Mouse (Mus musculus): ENCODE measurements around the gene Mamstr. TPM values are rescaled to one million over a fixed set of nuclear protein-coding genes. Genes with fewer than 3 reads are reported as not detected.

Mamstr gene
- polyA plus RNA-seq, 1 experiment from 2014 or later, result 3.9 TPM

DNA sequence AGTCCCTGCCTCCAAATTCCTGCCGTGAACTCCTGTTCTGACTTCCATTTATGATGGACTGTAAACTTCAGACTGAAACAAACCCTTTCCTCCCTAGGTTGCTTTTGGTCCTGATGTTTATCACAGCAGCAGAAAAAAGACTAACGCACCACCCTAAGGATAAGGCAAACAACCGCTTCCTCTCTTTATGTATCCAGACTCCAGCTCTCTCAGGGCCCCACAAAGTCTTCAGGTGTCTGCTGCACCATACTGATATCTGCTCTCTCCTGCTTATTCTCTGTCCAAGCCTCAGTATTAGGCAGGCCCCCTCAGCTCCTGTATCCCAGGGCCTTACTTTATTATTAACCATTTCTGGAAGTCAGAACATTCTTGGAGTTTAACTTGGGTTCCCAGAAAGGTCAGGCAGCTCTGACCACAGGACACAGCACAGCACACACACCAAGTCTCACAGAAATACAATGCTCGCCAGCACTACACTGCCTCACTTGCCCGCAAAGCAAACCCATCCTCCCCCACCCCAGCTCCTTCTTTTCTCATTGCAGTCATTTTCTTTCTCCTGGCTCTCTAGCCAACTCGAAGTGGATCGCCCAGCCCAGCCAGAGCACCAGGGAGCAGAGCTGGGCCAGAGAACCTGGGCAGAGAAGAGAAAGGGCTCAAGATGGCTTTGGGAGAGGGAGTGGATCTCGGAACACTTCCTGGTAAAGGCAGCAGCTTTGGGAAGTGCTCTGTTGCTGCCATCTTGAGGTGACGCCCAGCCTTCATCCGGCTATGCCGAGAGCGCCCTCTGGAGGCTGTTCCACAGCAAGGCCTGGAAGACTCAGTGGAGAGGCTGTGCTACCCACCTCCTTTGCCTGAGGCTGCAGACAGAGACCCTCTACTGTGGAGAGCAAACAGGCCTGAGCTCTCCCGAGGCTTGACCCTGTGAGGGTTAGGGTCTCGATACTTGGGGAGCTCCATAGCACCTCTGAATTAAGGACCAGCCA, 42.7 kb downstream of the Mamstr start:
- Histone ChIP-seq H3K4me2 (ENCODE audit: low read length) (peak overlapping the region; percentile 38; the same call in 1 of the 2 replicates), H3K27me3 (ENCODE audit: insufficient read depth, low read length) (no peaks in the 10 kb centered on the region), H3K27ac (peak overlapping the region; percentile 77), H3K9ac (ENCODE audit: low read depth, low read length) (peak overlapping the region; percentile 42; the same call in 1 of the 2 replicates), H3K9me3 (replicated peaks; ENCODE audit: low read length) (no peaks in the 10 kb centered on the region), H3K36me3 (ENCODE audit: insufficient read depth, low read length) (no peaks in the 10 kb centered on the region), H3K4me3 (replicated peaks; ENCODE audit: low read depth, low read length) (no peak overlapping the region), H3K4me1 (replicated peaks; ENCODE audit: insufficient read depth, low read length) (peaks cover 18% of the 10 kb centered on the region)
- peak; percentile 97 for DNase-seq (ENCODE audit: low spot score)
- WGBS, result 24% methylated on average over 14 of the region's 14 CpGs
- peak; percentile 53 for ATAC-seq (replicated peaks; ENCODE audit: low FRiP score, low read depth)
- TF ChIP-seq CTCF (IDR thresholded peaks at IDR 0.05; ENCODE audit: low read depth), result peak; percentile 100

DNA sequence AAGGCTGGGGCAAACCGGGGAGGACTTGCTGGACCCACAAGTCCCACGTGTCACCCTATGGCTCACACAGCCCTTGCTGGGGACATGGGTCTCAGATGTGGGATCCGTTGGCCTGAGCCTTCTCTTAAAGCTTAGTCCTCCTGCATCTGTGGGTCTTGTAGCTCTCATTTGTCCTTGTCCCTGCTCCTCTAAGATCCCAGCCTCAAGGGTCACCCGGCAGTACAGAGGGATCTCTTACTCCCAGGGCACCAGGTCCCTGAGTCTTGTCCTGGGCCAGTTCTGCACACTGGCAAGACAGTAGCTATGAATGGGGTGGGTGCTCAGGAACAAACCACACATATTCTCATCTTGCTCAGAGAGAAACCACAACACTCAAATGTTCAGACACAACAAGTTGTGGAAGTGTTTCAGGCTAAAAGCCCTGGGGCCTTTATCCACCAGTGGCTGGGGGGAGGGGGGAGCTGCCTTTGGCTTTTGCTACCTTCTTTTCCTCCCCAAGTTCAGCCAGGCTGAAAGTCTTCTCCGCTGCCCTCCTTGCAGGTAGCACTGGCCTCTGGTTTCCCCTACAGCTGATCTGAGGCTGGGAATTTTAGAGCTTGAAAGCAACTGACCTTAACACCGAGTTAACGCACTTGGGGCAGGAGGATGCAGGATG, 43.7 kb downstream of the Mamstr start, which contains the start of gene Ntn5:
Gene Ntn5, plus strand, starts transcription at position 627 of the 655 bp plus-strand sequence.
- no peak for TF ChIP-seq CTCF (IDR thresholded peaks at IDR 0.05; ENCODE audit: low read depth)
- no peak for ATAC-seq (replicated peaks; ENCODE audit: low FRiP score, low read depth)

DNA sequence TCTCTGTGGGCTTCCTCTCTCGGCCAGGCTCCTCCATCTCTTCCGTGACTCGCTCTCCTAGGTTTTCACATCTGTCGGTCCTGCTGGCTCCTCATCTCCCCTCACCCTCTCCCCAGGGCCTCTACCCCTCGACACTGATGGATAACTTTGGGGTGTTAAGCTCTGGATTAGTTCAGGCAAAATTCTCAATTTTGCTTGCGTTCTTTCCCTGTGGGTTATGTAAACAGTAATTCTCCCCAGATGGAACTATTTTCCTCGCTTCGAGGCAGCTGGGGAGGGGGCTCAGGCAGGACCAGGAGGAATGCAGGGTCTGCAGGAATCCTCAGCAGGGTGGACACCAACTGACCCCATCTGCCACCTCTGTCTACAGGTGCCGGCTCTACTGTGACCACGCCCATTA, 46.0 kb downstream of the Mamstr start:
- no peak for ATAC-seq (replicated peaks; ENCODE audit: low FRiP score, low read depth)
- Histone ChIP-seq H3K4me3 (replicated peaks; ENCODE audit: low read depth, low read length) (no peak overlapping the region), H3K9ac (ENCODE audit: low read depth, low read length) (no peak overlapping the region), H3K27ac (no peak overlapping the region), H3K4me2 (ENCODE audit: low read length) (no peak overlapping the region), H3K27me3 (ENCODE audit: insufficient read depth, low read length) (no peaks in the 10 kb centered on the region), H3K9me3 (replicated peaks; ENCODE audit: low read length) (no peaks in the 10 kb centered on the region), H3K4me1 (replicated peaks; ENCODE audit: insufficient read depth, low read length) (peaks cover 16% of the 10 kb centered on the region), H3K36me3 (ENCODE audit: insufficient read depth, low read length) (no peaks in the 10 kb centered on the region)
- TF ChIP-seq CTCF (IDR thresholded peaks at IDR 0.05; ENCODE audit: low read depth), result no peak
- WGBS, result 50% methylated on average over 10 of the region's 10 CpGs
- no peak for DNase-seq (ENCODE audit: low spot score)

More for the DNA sequence above, 43.7 kb downstream of the Mamstr start, which contains the start of gene Ntn5:
- Histone ChIP-seq H3K36me3 (ENCODE audit: insufficient read depth, low read length) (no peaks in the 10 kb centered on the region), H3K27ac (no peak within 1 kb of the TSS), H3K4me2 (ENCODE audit: low read length) (no peak within 1 kb of the TSS), H3K27me3 (ENCODE audit: insufficient read depth, low read length) (no peaks in the 10 kb centered on the region), H3K9me3 (replicated peaks; ENCODE audit: low read length) (no peaks in the 10 kb centered on the region), H3K4me3 (replicated peaks; ENCODE audit: low read depth, low read length) (no peak within 1 kb of the TSS), H3K9ac (ENCODE audit: low read depth, low read length) (no peak within 1 kb of the TSS), H3K4me1 (replicated peaks; ENCODE audit: insufficient read depth, low read length) (peaks cover 18% of the 10 kb centered on the region)
- no peak for DNase-seq (ENCODE audit: low spot score)
- WGBS, result 65% methylated on average over 7 of the region's 7 CpGs

DNA sequence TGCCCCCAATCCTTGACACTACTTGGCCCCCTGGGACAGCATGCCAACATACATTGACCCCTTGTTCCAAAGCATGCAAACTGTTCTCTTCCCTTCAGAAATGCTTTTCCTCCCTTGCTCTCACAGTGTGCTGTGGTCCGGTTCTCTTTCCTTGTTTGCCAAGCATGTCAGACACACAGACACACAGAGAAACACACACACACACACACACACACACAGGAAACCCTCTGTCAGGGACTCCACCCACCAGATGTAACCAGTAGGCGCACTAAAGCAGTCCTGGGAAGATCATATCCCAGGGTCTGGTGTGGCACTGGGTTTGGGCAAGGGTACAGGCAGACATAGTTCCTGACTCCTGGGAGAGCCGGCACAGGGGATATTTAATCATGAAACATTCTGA, 47.1 kb downstream of the Mamstr start:
- 68% methylated on average over 3 of the region's 3 CpGs for WGBS
- peaks cover 16% of the 10 kb centered on the region for H3K4me1 ChIP-seq (replicated peaks; ENCODE audit: insufficient read depth, low read length)
- no peak overlapping the region for H3K4me2 ChIP-seq (ENCODE audit: low read length)
- H3K27ac ChIP-seq, result no peak overlapping the region
- no peak overlapping the region for H3K4me3 ChIP-seq (replicated peaks; ENCODE audit: low read depth, low read length)
- H3K9me3 ChIP-seq (replicated peaks; ENCODE audit: low read length), result no peaks in the 10 kb centered on the region
- no peak overlapping the region for H3K9ac ChIP-seq (ENCODE audit: low read depth, low read length)
- ATAC-seq (replicated peaks; ENCODE audit: low FRiP score, low read depth), result no peak
- no peak for DNase-seq (ENCODE audit: low spot score)
- no peaks in the 10 kb centered on the region for H3K36me3 ChIP-seq (ENCODE audit: insufficient read depth, low read length)
- H3K27me3 ChIP-seq (ENCODE audit: insufficient read depth, low read length), result no peaks in the 10 kb centered on the region
- no peak for TF ChIP-seq CTCF (IDR thresholded peaks at IDR 0.05; ENCODE audit: low read depth)

DNA sequence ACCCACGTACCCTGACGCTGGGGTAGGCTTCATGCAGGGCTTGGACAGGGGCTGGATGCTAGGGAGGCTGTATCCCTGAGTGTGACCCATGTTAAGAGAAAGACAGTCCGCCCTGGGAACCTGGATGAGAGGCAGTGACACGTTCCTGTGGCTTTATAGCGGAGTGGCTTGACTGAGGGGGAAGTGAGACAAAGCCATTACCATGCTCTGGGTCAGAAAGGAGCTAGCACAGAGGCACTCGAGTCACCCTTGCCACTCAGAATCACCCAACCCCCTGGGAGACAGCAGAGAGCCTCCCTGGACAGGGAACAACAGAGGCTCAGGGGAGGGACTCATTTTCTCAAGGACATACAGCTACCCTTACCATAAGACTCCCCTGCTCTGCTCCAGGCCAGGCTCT, 49.3 kb downstream of the Mamstr start:
- Histone ChIP-seq H3K4me1 (replicated peaks; ENCODE audit: insufficient read depth, low read length) (0 out of 2 replicates have a peak, but pooled peaks cover 8% of the 10 kb centered on the region), H3K9me3 (replicated peaks; ENCODE audit: low read length) (no peaks in the 10 kb centered on the region), H3K4me3 (replicated peaks; ENCODE audit: low read depth, low read length) (no peak overlapping the region), H3K9ac (ENCODE audit: low read depth, low read length) (no peak overlapping the region), H3K36me3 (ENCODE audit: insufficient read depth, low read length) (no peaks in the 10 kb centered on the region), H3K4me2 (ENCODE audit: low read length) (no peak overlapping the region), H3K27ac (no peak overlapping the region), H3K27me3 (ENCODE audit: insufficient read depth, low read length) (no peaks in the 10 kb centered on the region)
- 44% methylated on average over 6 of the region's 6 CpGs for WGBS
- no peak for DNase-seq (ENCODE audit: low spot score)
- no peak for TF ChIP-seq CTCF (IDR thresholded peaks at IDR 0.05; ENCODE audit: low read depth)
- no peak for ATAC-seq (replicated peaks; ENCODE audit: low FRiP score, low read depth)

DNA sequence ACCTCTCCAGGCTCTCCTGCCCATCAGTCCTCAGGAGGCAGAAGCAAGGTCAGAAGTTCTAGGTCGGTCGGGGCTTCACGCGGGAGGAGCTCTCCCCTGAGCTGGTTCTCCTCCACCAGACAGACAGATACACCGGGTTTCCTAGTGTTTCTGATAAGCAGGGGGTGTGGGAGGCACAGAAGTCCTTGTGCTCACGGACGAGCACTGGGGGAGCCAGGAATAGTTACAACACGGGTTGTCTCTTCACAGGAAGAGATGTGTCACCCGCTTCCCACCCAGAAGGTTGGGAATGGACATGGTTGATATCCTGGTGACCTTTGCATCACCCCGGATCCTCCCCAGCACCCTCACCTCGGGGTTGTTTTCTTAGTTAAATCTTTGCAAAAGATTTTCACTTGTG, 50.0 kb downstream of the Mamstr start:
- Histone ChIP-seq H3K4me1 (replicated peaks; ENCODE audit: insufficient read depth, low read length) (0 out of 2 replicates have a peak, but pooled peaks cover 8% of the 10 kb centered on the region), H3K9ac (ENCODE audit: low read depth, low read length) (0 out of 2 replicates have a peak overlapping the region, but pooled peaks have one; percentile 20)
- ATAC-seq (replicated peaks; ENCODE audit: low FRiP score, low read depth), result no peak

More for the DNA sequence above, 50.0 kb downstream of the Mamstr start:
- H3K4me2 ChIP-seq (ENCODE audit: low read length), result no peak overlapping the region
- no peaks in the 10 kb centered on the region for H3K27me3 ChIP-seq (ENCODE audit: insufficient read depth, low read length)
- H3K36me3 ChIP-seq (ENCODE audit: insufficient read depth, low read length), result no peaks in the 10 kb centered on the region
- no peak overlapping the region for H3K4me3 ChIP-seq (replicated peaks; ENCODE audit: low read depth, low read length)
- no peak for DNase-seq (ENCODE audit: low spot score)
- 29% methylated on average over 11 of the region's 11 CpGs for WGBS
- no peak overlapping the region for H3K27ac ChIP-seq
- no peaks in the 10 kb centered on the region for H3K9me3 ChIP-seq (replicated peaks; ENCODE audit: low read length)
- no peak for TF ChIP-seq CTCF (IDR thresholded peaks at IDR 0.05; ENCODE audit: low read depth)

Data from kidney, postnatal 0 days (tissue).